Mouse (Mus musculus) midbrain, embryonic 13.5 days (tissue): ENCODE measurements at regions not wholly inside any gene's neighbourhood (a gene's known extent, or its start where the extent isn't known, plus 50 kb on each side); places are given as distances from the start of the nearest gene placed in this dataset.

Source experiments
- ATAC-seq: fragments of 200-750 bp; cut with Nextera tagmentation; 2 replicates; pipeline ENCODE4 v1.8.0; 2017; ENCODE audit warnings: mild to moderate bottlenecking, moderate TSS enrichment, moderate library complexity
- H3K27ac ChIP-seq: fragments of 300-500 bp; sonication (generic); 2 replicates; pipeline ENCODE4 v1.5.1; 2015; ENCODE audit warnings: inconsistent platforms, mild to moderate bottlenecking, moderate library complexity
- H3K27me3 ChIP-seq: fragments of 300-500 bp; sonication (generic); 2 replicates; pipeline ENCODE4 v1.6.1; 2015; ENCODE audit warnings: mild to moderate bottlenecking, inconsistent platforms
- H3K36me3 ChIP-seq: fragments of 300-500 bp; sonication (generic); 2 replicates; pipeline ENCODE4 v1.6.1; 2015; ENCODE audit warnings: mild to moderate bottlenecking, inconsistent platforms
- H3K4me1 ChIP-seq: fragments of 300-500 bp; sonication (generic); replicated peaks from 2 replicates; pipeline ENCODE4 v1.6.1; 2015; ENCODE audit warnings: inconsistent platforms
- H3K4me2 ChIP-seq: fragments of 300-500 bp; sonication (generic); replicated peaks from 2 replicates; pipeline ENCODE4 v1.6.1; 2015; ENCODE audit warnings: moderate library complexity, mild to moderate bottlenecking, inconsistent platforms
- H3K4me3 ChIP-seq: fragments of 300-500 bp; sonication (generic); replicated peaks from 2 replicates; pipeline ENCODE4 v1.5.1; 2015; ENCODE audit warnings: mild to moderate bottlenecking, inconsistent platforms
- H3K9ac ChIP-seq: fragments of 300-500 bp; sonication (generic); replicated peaks from 2 replicates; pipeline ENCODE4 v1.6.1; 2015; ENCODE audit warnings: mild to moderate bottlenecking, inconsistent platforms
- H3K9me3 ChIP-seq: fragments of 300-500 bp; sonication (generic); 2 replicates; pipeline ENCODE4 v1.6.1; 2016; ENCODE audit warnings: mild to moderate bottlenecking, inconsistent platforms
- WGBS: fragments of 180-500 bp; shearing (Covaris S2); methylation state at CpG from one replicate; pipeline ENCODE4 v1.1.7; 2015; 5-methylcytosine and 5-hydroxymethylcytosine counted together

GRCm38 (mm10) chr8:92540636-92541035, 133.5 kb upstream of the Irx6 start:
- no peaks in the 10 kb centered on the region for H3K36me3 ChIP-seq
- 62% methylated on average over 2 of the region's 2 CpGs for WGBS
- no peak overlapping the region for H3K27ac ChIP-seq
- no peaks in the 10 kb centered on the region for H3K9me3 ChIP-seq
- ATAC-seq: no peak
- peaks cover 19% of the 10 kb centered on the region; the same call in 1 of the 2 replicates for H3K27me3 ChIP-seq
- peaks cover 9% of the 10 kb centered on the region for H3K4me1 ChIP-seq
- no peak overlapping the region for H3K4me3 ChIP-seq
- no peak overlapping the region for H3K9ac ChIP-seq
- no peak overlapping the region for H3K4me2 ChIP-seq

- Histone ChIP-seq H3K27me3 (peaks cover 12% of the 10 kb centered on the region), H3K4me3 (no peak overlapping the region), H3K4me1 (peaks cover 16% of the 10 kb centered on the region), H3K36me3 (no peaks in the 10 kb centered on the region), H3K9me3 (no peaks in the 10 kb centered on the region), H3K9ac (no peak overlapping the region), H3K4me2 (peak overlapping the region; percentile 5; the same call in 1 of the 2 replicates), H3K27ac (peak overlapping the region; percentile 20; the same call in 1 of the 2 replicates)
- 18% methylated on average over 17 of the region's 17 CpGs for WGBS
- ATAC-seq: peak; percentile 95
These were observed 128.6 kb upstream of the Irx6 start for GRCm38 (mm10) chr8:92545347-92546059.

- no peak overlapping the region for H3K9ac ChIP-seq
- no peak overlapping the region for H3K27ac ChIP-seq
- peaks cover 6% of the 10 kb centered on the region; the same call in 1 of the 2 replicates for H3K4me1 ChIP-seq
- no peak overlapping the region for H3K4me3 ChIP-seq
- WGBS: 72% methylated on average over 12 of the region's 12 CpGs
- H3K36me3 ChIP-seq: no peaks in the 10 kb centered on the region
- no peak for ATAC-seq
- H3K9me3 ChIP-seq: no peaks in the 10 kb centered on the region
- no peak overlapping the region for H3K4me2 ChIP-seq
- no peaks in the 10 kb centered on the region for H3K27me3 ChIP-seq
These were observed 118.9 kb upstream of the Irx6 start for GRCm38 (mm10) chr8:92555140-92555539.

- Histone ChIP-seq H3K27ac (no peak overlapping the region), H3K4me3 (no peak overlapping the region), H3K4me1 (peaks cover 6% of the 10 kb centered on the region; the same call in 1 of the 2 replicates), H3K36me3 (no peaks in the 10 kb centered on the region), H3K4me2 (no peak overlapping the region), H3K9ac (no peak overlapping the region), H3K9me3 (no peaks in the 10 kb centered on the region), H3K27me3 (no peaks in the 10 kb centered on the region)
- 55% methylated on average over 7 of the region's 7 CpGs for WGBS
- ATAC-seq: no peak
These were observed 118.5 kb upstream of the Irx6 start for GRCm38 (mm10) chr8:92555631-92556030.

- Histone ChIP-seq H3K9ac (no peak overlapping the region), H3K27me3 (no peaks in the 10 kb centered on the region), H3K36me3 (no peaks in the 10 kb centered on the region), H3K9me3 (no peaks in the 10 kb centered on the region), H3K4me1 (no peaks in the 10 kb centered on the region), H3K4me3 (no peak overlapping the region), H3K27ac (no peak overlapping the region), H3K4me2 (no peak overlapping the region)
- no peak for ATAC-seq
- WGBS: 76% methylated on average over 5 of the region's 5 CpGs
These were observed 111.6 kb upstream of the Irx6 start for GRCm38 (mm10) chr8:92562471-92562870.

- no peaks in the 10 kb centered on the region for H3K27me3 ChIP-seq
- no peaks in the 10 kb centered on the region for H3K36me3 ChIP-seq
- no peak for ATAC-seq
- 72% methylated on average over 5 of the region's 5 CpGs for WGBS
- H3K9me3 ChIP-seq: no peaks in the 10 kb centered on the region
- no peaks in the 10 kb centered on the region for H3K4me1 ChIP-seq
- no peak overlapping the region for H3K27ac ChIP-seq
- H3K4me2 ChIP-seq: no peak overlapping the region
- no peak overlapping the region for H3K4me3 ChIP-seq
- H3K9ac ChIP-seq: no peak overlapping the region
These were observed 111.1 kb upstream of the Irx6 start for GRCm38 (mm10) chr8:92562962-92563361.

- Histone ChIP-seq H3K9ac (no peak overlapping the region), H3K4me1 (no peaks in the 10 kb centered on the region), H3K4me2 (no peak overlapping the region), H3K4me3 (no peak overlapping the region), H3K27ac (no peak overlapping the region), H3K27me3 (no peaks in the 10 kb centered on the region), H3K36me3 (no peaks in the 10 kb centered on the region), H3K9me3 (no peaks in the 10 kb centered on the region)
- no peak for ATAC-seq
- 74% methylated on average over 10 of the region's 10 CpGs for WGBS
These were observed 104.4 kb upstream of the Irx6 start for GRCm38 (mm10) chr8:92569650-92570049.

GRCm38 (mm10) chr8:92579446-92579845, 94.6 kb upstream of the Irx6 start:
- Histone ChIP-seq H3K27me3 (no peaks in the 10 kb centered on the region), H3K9ac (no peak overlapping the region), H3K4me2 (no peak overlapping the region), H3K36me3 (no peaks in the 10 kb centered on the region), H3K4me1 (no peaks in the 10 kb centered on the region), H3K27ac (no peak overlapping the region), H3K4me3 (no peak overlapping the region), H3K9me3 (no peaks in the 10 kb centered on the region)
- 64% methylated on average over 2 of the region's 2 CpGs for WGBS
- no peak for ATAC-seq

GRCm38 (mm10) chr8:92581051-92581450, 93.0 kb upstream of the Irx6 start:
- H3K4me2 ChIP-seq: no peak overlapping the region
- H3K4me1 ChIP-seq: no peaks in the 10 kb centered on the region
- no peaks in the 10 kb centered on the region for H3K36me3 ChIP-seq
- WGBS: 89% methylated on average over 2 of the region's 2 CpGs
- no peak for ATAC-seq
- H3K9me3 ChIP-seq: no peaks in the 10 kb centered on the region
- no peak overlapping the region for H3K27ac ChIP-seq
- H3K9ac ChIP-seq: no peak overlapping the region
- no peaks in the 10 kb centered on the region for H3K27me3 ChIP-seq
- H3K4me3 ChIP-seq: no peak overlapping the region

GRCm38 (mm10) chr8:92600766-92601165, 73.3 kb upstream of the Irx6 start:
- no peak overlapping the region for H3K4me2 ChIP-seq
- no peaks in the 10 kb centered on the region for H3K27me3 ChIP-seq
- no peak overlapping the region for H3K4me3 ChIP-seq
- H3K36me3 ChIP-seq: no peaks in the 10 kb centered on the region
- WGBS: 94% methylated on average over 3 of the region's 3 CpGs
- no peaks in the 10 kb centered on the region for H3K4me1 ChIP-seq
- H3K9me3 ChIP-seq: no peaks in the 10 kb centered on the region
- no peak overlapping the region for H3K9ac ChIP-seq
- no peak overlapping the region for H3K27ac ChIP-seq
- no peak for ATAC-seq

GRCm38 (mm10) chr8:92602973-92603372, 71.1 kb upstream of the Irx6 start:
- Histone ChIP-seq H3K27me3 (no peaks in the 10 kb centered on the region), H3K27ac (no peak overlapping the region), H3K4me3 (no peak overlapping the region), H3K4me1 (no peaks in the 10 kb centered on the region), H3K4me2 (no peak overlapping the region), H3K9me3 (no peaks in the 10 kb centered on the region), H3K36me3 (no peaks in the 10 kb centered on the region), H3K9ac (no peak overlapping the region)
- ATAC-seq: no peak
- whole genome bisulfite sequencing: 79% methylated on average over 7 of the region's 7 CpGs

GRCm38 (mm10) chr8:92605631-92606030, 68.5 kb upstream of the Irx6 start:
- Histone ChIP-seq H3K9ac (no peak overlapping the region), H3K27me3 (no peaks in the 10 kb centered on the region), H3K4me1 (no peaks in the 10 kb centered on the region), H3K36me3 (no peaks in the 10 kb centered on the region), H3K9me3 (no peaks in the 10 kb centered on the region), H3K27ac (no peak overlapping the region), H3K4me2 (no peak overlapping the region), H3K4me3 (no peak overlapping the region)
- ATAC-seq: no peak
- 88% methylated on average over 5 of the region's 5 CpGs for WGBS

GRCm38 (mm10) chr8:92607604-92608003, 66.5 kb upstream of the Irx6 start:
- ATAC-seq: no peak
- Histone ChIP-seq H3K27me3 (no peaks in the 10 kb centered on the region), H3K36me3 (no peaks in the 10 kb centered on the region), H3K4me2 (no peak overlapping the region), H3K9ac (no peak overlapping the region), H3K4me1 (no peaks in the 10 kb centered on the region), H3K27ac (no peak overlapping the region), H3K9me3 (no peaks in the 10 kb centered on the region), H3K4me3 (no peak overlapping the region)
- WGBS: 87% methylated on average over 6 of the region's 6 CpGs
